Mouse (Mus musculus) right cerebral cortex, postnatal 14 days (tissue): ENCODE measurements around the gene Cntln.

ENCODE experiments used
- DNase-seq: peaks from one replicate; pipeline ENCODE4 v3.0.0; 2022

The Cntln gene

DNA sequence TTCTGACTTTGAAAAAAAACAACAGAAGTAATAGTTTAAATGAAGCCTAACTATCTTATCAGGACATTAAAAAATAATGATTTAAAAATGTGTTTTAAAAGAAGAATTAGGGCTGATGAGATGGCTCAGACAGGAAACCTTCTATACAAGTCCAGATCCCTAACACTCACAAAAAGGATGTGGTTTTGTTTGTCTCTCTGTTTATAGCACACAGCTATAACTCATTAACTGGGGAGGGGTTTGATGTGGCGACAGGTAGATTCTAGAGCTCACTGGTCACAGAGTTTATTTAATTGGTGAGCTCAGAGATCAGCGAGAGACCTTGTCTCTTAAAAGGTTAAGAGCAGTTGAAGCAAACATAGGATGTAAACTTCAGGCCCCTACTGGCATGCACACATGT, 175.5 kb downstream of the Cntln start:
- DNase-seq = no peak

DNA sequence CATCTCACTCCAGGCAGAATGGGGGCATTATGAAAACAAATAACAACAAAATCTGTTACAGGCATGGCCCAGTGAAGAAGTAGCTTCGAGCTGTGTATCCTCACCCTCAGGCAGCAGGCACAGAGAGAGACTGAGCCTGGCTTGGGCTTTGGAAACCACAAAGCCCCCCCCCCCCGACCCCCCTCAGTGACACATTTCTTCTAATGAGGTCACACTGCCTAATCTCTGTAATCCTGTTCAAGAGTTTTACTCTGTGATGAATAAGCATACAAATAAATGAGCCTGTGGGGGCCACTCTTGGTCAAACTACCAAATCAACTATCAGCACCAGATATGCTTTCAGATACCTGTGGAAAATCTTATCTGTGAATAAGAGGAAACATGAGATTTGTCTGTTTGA, 177.6 kb downstream of the Cntln start:
- no peak for DNase-seq

DNA sequence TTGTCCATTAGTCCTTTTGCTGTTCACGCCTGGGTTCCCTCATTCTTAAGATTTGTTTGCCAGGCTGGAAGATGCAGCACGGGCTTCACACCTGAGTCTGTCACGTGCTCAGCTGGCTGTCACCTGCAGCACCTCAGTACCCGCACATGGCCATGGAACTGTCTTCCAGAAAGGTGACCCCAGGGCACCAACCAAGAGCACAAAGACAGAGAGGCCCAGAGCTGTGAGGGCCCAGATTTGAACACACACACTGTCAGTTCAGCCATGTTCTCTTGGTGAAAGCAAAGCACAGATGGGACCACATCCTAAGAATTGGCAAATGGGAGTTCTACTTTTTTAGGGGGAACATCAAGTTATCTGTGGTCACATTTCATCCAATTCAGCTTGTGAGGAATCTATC, 211.9 kb downstream of the Cntln start:
- no peak for DNase-seq

DNA sequence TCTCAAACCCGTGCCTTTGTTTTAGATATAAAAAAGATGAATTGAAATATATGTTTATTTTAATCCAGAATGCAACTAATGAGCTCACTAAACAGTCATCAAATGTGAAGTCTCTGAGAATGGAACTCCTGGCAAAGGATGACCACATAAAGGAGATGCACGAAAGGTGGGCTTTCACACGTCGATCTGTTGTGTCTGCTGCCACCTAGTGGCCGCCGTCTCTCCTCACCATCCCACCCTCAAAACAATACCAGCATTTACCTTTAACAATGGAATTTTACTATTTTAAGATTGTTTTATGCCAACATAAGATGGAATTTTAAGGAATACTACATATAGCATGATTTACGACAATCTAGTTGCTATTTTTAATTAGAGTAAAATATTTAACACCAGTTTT, 212.6 kb downstream of the Cntln start:
- DNase-seq = peak; percentile 66

DNA sequence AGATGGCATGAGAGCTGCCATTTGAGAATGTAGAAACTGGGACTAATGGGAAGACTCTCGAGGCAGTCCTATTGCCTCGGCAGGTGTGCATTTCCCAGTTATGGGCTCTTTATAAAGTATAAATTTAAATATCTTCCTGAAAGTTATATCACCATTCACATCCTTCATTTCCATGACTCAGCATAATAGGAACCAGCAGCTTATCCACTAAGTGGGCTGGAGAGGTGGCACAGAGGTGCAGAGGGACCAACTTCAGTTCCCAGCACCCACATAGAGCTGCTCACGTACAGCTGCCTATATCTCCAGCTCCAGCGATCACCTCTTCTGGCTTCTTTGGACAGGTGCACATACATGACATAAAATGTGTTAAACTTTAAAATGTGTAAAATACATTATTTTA, 218.1 kb downstream of the Cntln start:
- DNase-seq = no peak

DNA sequence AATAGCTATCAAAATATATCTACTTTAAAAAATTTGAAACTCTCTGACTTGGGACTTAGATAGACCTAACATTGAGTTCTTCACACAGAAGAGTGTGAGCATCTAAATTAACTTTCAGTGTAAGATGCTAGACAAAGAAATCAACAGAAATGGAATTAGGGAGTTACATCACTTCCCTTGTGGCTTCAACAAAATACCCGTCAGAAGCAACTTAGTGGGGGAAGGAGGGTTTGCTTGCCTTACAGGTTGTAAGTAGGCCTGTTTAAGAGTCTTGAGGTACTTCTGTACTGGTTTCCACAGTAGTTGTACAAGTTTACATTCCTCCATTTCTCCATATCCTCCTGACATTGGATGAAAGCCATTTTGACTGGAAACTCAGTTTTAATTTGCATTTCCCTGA, 222.3 kb downstream of the Cntln start:
- no peak for DNase-seq

DNA sequence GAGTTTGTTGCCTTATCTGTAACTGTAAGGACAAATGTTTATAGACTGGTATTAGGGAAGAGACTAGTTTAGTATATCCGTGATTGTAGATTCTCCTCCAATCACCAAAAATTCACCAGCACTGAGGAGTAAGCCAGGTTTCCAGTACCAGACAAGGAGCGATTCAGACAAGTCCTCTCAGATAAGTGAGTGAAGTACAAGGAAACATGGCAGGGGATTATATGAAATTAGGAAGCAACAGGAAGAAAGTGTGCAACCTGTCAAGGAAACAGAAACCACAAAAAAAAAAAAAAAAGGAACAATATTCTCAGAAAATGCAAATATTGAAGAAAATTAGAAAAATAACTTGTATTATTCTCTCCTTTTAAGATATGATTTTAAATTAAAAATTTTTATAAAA, 222.9 kb downstream of the Cntln start:
- no peak for DNase-seq

DNA sequence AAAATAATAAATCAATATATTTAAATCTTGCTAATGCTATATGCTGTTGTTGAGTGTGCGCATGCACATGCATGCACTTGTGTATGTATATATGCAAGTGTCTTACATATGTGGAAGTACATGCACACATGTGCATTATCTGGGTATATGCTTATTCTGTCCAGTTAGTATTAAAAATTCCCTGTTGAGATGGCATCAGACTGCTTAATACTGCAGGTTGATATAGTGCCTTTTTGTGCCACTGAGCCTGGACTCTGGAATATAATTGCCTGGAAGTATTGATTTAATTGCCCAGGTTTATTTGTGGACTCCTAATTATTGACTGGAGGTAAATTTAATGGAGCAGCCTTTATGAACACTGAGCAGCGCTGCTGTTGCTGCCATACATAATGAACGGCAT, 236.2 kb downstream of the Cntln start:
- no peak for DNase-seq

DNA sequence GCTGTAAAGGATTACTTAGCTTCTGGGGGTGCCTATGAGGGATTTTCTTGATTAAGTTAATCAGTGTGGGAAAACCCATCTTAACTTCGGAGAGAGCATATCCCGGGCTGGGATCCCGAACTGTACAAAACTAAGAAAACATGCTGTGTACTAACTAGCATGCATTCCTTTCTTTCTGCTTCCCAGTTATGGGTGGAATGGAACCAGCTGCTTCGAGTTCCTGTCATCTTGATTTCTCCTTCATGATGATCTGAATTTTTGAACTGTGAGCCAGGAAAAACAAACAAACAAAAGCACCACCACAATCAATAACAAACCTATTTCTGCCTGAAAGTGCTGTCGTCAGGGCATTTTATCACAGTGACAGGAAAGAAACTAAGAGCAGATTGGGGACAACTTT, 265.6 kb downstream of the Cntln start:
- no peak for DNase-seq

DNA sequence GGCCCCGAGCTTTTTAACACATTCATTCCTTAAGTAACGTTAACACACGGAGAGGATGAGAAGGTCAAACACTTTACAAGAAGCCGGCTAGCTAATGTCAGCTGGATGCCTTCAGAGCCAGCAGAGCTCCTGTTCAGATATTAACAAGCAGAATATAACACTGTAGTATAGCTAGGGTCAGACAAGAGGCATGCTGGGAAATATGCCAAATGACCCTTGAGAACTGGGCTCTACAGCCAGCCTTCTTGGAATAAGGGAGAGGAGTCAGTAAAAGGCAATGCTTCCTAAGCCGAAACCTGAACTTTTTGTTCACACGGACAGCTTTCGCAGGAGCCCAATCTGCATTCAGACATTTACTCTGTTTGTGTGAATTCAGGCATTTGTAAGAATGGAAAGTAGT, 267.8 kb downstream of the Cntln start:
- no peak for DNase-seq

DNA sequence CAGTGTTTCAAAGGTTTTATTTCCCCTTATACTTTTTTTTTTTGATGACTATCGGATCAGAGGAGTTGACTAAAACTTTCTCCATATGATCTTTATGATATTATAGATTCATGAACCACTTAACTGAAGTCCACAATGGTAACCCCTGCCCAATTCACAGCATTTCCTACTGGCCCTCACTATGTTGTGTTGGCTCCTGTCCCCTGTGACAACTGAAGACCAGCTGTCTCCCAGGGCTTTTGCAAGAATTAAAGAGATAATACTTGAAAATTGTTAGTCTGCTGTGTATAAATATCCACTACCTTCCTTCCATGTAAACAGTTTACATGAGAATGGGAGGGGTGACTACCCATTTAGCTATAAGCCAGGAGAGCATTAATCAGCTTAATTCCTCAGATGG, 270.3 kb downstream of the Cntln start:
- no peak for DNase-seq

DNA sequence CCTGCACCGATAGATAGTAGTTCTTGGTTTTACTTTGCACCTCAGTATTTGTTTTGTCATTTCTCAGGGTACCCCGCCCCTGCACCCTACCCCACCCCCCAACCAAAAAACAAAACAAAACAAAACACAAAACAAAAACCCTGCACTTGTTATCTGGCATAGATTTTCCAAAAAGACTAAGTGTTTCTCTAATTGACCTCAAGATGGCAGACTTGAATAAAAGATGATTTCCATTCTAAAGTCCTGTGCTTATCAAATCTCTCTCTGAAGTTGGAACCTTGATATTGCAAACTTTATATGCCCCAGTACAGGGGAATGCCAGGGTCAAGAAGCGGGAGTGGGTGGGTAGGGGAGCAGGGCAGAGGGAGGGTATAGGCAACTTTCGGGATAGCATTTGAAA, 277.0 kb downstream of the Cntln start:
- DNase-seq = no peak

DNA sequence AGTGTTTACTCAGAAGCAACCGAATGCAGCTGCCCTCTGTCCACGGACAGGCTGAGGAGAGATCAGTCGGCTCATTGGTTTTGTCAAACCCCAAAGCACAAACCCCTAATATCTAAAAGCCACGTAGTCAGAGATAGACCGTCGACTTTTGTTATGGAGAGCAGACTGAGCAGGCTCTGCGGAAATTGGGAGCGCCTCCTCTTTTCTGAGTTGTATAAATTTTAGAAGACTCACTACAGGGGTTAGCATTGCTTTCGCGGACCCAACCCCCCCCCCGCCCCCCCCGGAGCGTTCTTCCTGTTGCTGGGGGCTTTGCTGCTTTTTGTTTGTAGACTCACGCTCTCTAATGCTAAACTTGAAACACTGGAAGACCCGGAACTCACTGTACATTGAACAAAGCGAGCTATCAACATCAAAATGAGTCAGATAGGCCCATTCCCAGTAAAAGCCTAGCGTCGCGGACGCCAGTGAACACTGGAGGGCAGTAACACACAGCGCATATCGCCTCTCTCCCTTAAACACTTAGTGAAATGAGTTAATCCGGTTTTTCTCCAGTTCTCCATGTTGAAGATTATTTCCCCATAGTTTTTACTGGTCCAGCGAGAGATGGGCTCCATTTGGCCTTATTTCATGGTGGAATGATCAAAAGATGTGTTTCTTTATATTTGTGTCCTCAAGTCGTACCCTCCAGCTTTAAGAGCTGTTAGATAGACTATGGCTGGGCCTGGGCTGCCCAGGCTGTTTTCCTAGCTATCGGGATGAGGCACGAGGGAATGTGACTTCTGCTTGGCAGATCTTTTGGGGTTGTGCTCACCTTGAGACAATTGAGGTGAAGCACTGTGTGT, 278.6 kb downstream of the Cntln start:
- DNase-seq = peak; percentile 62

DNA sequence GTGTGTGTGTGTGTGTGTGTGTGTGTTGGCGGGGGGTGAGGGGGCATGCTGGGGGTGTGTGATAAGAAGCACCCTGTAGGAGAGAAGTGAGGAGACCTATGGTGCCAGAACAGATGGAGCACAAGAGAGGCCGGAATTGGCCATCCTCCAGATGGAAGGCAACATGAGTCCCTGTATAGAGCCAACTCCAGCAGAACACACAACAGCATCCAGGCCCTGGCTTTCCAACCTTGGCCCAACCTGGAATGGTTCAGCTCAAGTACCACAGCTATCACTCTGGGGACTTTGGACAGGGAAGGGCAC, 279.2 kb downstream of the Cntln start:
- DNase-seq = no peak

DNA sequence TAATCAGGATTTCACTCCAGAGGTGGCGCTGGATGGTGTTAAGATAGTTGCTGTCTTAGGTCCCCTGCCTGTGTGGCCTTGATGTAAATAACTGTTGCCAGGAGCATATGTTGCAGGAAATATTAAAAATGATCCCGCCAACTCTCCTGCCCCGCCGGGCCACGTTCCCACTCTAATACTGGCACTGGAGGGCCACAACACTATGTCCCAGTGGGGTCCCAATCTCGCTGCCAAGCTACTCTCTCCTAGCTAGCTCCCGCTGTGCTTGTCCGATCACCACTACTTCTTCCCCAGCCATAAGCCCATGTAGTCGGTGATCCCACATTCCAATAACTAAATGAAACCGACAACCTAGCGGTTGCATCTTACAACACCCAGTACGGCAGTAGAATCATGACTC, 283.9 kb downstream of the Cntln start:
- DNase-seq = no peak

DNA sequence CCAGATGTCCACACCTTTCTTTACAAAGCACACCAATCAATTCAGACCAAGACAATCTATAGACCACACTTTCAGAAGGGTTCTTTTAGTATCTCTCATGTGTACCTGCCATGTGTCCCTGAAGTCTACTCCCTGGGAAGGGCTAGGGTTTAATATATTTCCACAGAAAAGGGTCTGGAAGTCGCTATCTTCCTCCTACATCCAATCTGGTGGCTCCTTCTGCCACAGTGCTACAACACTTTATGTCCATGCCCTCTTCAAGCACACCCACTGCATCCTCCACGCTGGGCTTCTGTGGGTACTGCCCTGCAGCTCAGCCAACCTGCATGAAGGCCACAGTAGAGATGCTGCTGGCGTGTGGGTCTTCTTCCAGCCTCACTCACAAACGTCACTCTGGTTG, 291.4 kb downstream of the Cntln start:
- DNase-seq = no peak

DNA sequence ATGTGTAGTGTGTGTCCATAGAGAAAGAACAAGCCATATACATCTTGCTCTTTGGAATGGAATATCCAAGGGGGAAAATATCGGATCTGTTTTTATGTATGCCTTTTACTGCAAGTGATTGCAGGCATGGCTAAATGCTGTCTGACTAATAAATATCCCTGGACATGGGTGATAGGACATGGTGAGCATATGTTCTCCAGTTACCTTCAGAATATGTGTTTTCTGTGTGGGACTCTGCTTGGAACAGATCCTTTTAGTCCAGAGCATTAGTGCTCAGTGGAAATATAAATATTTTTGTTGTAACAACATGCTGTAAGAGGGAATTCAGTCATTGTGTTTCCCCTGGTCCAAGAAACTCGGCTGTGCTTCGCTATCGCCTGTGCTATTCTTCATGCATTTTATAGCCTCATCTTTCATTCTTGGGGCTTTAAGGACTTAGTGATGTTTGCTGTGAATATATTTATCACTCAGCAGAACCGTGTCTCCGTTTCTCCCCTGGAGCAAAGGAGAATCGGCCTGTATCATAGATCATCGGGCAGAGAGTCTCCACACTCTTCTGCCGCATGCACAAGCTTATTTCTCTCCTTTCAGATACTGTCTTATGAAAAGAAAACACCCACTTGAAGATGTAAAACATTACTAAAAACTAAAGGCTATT, 294.4 kb downstream of the Cntln start:
- DNase-seq = no peak
